Mouse (Mus musculus): Measurements from ENCODE around the gene Gm42674.
A peak's percentile ranks its signal among the peaks of the same experiment; 100 is the strongest.

The Gm42674 gene

DNA sequence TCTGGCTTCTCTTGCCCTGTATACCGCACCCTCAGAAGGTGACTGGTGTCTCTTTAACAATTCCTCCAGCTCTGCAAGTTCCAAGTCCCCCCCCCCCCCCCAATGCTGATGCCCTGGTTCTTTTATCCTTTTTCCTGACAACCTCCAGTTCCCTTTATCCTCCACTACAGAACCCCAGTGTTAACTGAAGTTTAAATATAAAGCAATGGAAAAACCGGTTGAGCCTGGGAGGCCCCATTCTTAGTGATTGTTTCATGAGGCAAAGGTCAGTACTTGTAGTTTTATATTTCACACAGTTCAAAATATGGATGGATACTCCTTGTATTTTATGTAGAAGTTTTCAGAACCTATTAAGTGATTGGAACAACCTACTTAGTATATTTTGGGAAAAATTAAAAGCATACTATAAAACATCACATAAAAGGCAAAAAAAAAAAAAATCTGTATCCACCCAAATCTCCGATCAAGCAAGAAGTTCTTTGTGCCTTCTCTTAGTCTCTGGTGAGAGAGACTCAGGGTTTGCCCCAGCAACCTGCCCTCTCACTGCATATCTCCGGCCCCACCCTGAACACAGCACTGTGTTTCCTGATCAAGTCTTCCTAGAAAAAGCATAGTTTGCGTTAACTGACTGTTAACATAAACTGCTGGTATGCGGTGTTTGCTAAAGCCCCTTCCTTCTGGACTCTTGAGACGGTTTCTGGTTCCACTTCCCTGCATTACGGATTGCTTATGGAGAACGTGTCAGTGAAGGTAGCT is 24.7 kb downstream of the Gm42674 start:
- no peak for DNase-seq

- DNase-seq, result no peak
These were observed 25.7 kb downstream of the Gm42674 start for GRCm38 (mm10) chr3:90627366-90627765.

DNA sequence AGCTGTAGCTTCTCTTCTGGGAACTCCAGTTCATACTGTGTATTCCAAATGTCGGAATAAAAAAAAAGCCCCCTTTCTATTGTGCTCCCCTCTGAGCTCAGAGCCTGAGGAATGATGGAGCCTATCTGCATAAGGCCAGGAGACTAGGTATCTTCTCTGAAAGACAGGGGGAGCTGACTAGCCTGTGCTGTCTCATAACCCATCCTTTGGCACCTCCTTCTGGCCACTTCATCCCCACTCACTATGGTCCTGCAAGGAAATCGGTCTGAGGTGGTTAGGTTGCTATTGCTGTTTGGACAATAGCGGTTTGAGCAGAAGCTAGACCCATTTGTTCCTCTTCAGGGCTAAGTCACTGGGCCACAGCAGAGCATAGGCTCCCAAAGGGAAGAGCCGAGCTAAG is 26.1 kb downstream of the Gm42674 start:
- no peak for DNase-seq

- no peak for DNase-seq
These were observed 27.6 kb downstream of the Gm42674 start for GRCm38 (mm10) chr3:90629298-90629697.

GRCm38 (mm10) chr3:90631984-90632383 is 30.3 kb downstream of the Gm42674 start:
- DNase-seq, result no peak

DNA sequence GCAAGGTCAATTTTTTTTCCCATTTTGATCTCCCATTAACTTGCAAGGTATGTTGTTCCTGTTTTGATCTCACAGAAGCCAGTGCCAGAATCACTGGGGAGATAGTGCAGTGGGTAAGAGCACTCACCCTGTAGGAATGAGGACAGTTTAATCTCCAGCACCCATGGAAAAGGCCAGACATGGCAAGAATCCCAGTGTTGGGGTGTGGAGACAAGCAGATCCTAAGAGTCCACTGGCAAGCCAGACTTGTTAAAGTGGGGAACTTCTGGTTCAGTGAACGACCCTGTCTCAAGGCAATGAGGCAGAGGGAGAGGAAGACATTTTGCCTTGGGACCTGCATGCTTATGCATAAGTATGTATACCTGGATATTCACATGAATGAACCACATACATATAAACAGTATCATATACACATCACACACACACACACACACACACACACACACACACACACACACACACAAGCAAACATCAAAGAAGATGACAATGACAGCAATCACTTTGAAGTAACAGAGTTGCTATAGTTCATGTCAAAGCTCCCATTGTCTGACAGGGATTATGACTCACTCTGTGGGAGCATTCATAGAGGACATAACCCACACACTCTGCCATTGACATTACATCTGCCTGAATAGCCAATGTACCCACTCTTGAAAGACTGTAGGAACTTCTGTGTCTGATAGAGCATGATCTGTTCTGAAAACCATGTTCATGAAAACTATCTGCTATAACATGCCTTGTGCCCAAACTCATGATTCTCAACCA is 37.0 kb downstream of the Gm42674 start:
- DNase-seq, result no peak

- DNase-seq, result peak in 1 of 2 experiments; percentile 51
These were observed 37.9 kb downstream of the Gm42674 start for GRCm38 (mm10) chr3:90639511-90640154.

DNA sequence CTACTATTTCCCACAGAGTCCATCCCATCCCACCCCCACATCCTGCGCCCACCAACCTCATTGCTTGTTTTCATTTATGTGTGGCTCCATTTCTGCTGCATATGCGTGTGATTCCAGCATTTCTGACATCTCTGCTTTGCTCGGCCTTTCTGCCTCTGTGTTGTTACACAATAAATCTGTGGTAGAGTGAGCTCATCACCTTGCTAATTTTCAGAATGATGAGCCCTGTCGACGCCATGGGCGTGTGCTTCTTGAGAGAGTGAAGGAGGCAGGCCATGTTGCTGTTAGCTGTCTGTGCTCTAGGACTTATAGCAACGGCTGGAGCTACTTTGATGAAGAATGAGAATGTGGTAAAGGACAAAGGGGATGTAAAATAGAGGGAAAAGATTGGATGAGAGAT is 39.3 kb downstream of the Gm42674 start:
- no peak for DNase-seq

GRCm38 (mm10) chr3:90644220-90644619 is 42.5 kb downstream of the Gm42674 start:
- DNase-seq, result peak; percentile 51 to 73

- DNase-seq, result no peak
These were observed 45.6 kb downstream of the Gm42674 start for GRCm38 (mm10) chr3:90647291-90647690.

DNA sequence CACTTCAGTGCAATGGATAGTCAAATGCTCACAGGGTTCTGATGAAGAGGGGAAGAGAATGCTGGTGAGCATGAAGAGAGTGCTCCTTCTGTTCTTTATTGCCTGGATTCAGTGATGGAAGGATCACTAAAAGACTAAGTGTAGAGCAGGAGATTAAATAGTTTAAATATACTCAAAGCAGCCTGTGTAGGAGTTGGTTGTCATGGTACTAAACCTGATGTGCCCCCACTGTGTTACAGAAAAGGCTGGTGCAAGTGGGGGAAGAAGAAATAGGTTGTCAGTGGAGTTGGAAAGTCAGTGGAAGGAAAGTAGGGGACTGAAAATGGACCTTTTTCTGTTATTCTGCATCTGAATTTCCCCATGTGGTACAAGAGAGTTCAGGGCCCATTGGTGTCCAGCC is 47.3 kb downstream of the Gm42674 start:
- DNase-seq, result no peak

DNA sequence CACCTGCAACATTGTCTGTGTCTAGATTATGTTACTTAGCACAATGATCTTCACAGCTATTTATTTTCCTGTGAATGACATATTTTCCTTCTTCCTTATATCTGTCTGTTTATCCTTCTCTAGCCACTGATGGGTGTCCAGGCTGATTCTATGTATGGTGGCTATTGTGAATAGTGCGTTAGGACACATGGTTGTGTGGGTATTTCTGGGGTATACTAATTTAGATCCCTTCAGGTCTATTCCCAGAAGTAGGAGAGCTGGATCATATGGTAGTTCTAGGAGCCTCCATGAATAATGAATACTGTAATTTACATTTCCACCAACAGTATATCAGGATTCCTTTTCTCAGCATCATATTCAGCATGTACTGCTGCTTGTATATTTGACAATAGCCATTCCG is 48.1 kb downstream of the Gm42674 start:
- no peak for DNase-seq

- peak; percentile 56 to 86 for DNase-seq
These were observed 51.3 kb downstream of the Gm42674 start for GRCm38 (mm10) chr3:90652878-90653508.

GRCm38 (mm10) chr3:90653717-90654116 is 52.0 kb downstream of the Gm42674 start, which contains the start of gene S100a7a:
S100a7a (plus strand) TSS chr3:90654017.
- no peak for DNase-seq

All from kidney, postnatal 25 days (tissue).